Mouse (Mus musculus): ENCODE data around the gene Ccdc80. TPM values are rescaled to one million over a fixed set of nuclear protein-coding genes. Genes with fewer than 3 reads are reported as not detected.

Gene Ccdc80
- polyA plus RNA-seq, 1 experiment from 2014 or later, result 81.4 TPM

- 0 out of 2 replicates have a peak, but pooled peaks cover 3% of the 10 kb centered on the region for H3K36me3 ChIP-seq
- H3K27ac ChIP-seq, result peak overlapping the region; percentile 91
- H3K9me3 ChIP-seq, result no peaks in the 10 kb centered on the region
- H3K4me2 ChIP-seq (replicated peaks), result peak overlapping the region; percentile 74
- no peaks in the 10 kb centered on the region for H3K4me1 ChIP-seq (replicated peaks)
- peak overlapping the region; percentile 89 for H3K9ac ChIP-seq
- no peaks in the 10 kb centered on the region for H3K27me3 ChIP-seq (replicated peaks)
- 3% methylated on average over 11 of the region's 11 CpGs for WGBS
- no peak for ATAC-seq
- H3K4me3 ChIP-seq (replicated peaks), result peak overlapping the region; percentile 90
Observed at GRCm38 (mm10) chr16:45159389-45159716, 66.2 kb downstream of the Ccdc80 start.

Other genes starting within 250 kb of the Ccdc80 start
- gene Cd200r2, start 226.3 kb upstream of the Ccdc80 start, polyA plus RNA-seq (2015; fragmentation: Nextera tagmentation; extraction: Ambion mirVana), result 0.21 and 0.46 TPM in 2 replicates
- gene Cd200r3, start 149.7 kb upstream of the Ccdc80 start, polyA plus RNA-seq (2015; fragmentation: Nextera tagmentation; extraction: Ambion mirVana), result 0.45 and 0.75 TPM in 2 replicates
- 21.7 and 22.0 TPM in 2 replicates for gene Slc35a5, start 65.3 kb downstream of the Ccdc80 start, polyA plus RNA-seq (2015; fragmentation: Nextera tagmentation; extraction: Ambion mirVana)
- gene Atg3, start 65.4 kb downstream of the Ccdc80 start, polyA plus RNA-seq (2015; fragmentation: Nextera tagmentation; extraction: Ambion mirVana), result 38.3 and 40.9 TPM in 2 replicates
- gene Btla, start 130.9 kb downstream of the Ccdc80 start, polyA plus RNA-seq (2015; fragmentation: Nextera tagmentation; extraction: Ambion mirVana), result 0.64 and 0.67 TPM in 2 replicates